Mouse (Mus musculus) lung, postnatal 0 days (tissue): Measurements from ENCODE around the gene Cadps. TPM values are rescaled to one million over a fixed set of nuclear protein-coding genes. Genes with fewer than 3 reads are reported as not detected.

Experiments used
- ATAC-seq: fragments of 200-750 bp; cut with Nextera tagmentation; 2 replicates; pipeline ENCODE4 v1.8.0; 2017; ENCODE audit warnings: moderate library complexity
- DNase-seq: peaks from one replicate; pipeline ENCODE4 v3.0.0-alpha.2; 2016; ENCODE audit warnings: low spot score
- H3K27ac ChIP-seq: fragments of 300-500 bp; sonication (generic); 2 replicates; pipeline ENCODE4 v1.5.1; 2014; ENCODE audit warnings: antibody characterized with exemption, mild to moderate bottlenecking, low read length, mixed read lengths
- H3K27me3 ChIP-seq: fragments of 300-500 bp; sonication (generic); replicated peaks from 2 replicates; pipeline ENCODE4 v1.6.1; 2014; ENCODE audit warnings: low read length, mixed read lengths; ENCODE audit not compliant: insufficient read depth
- H3K36me3 ChIP-seq: fragments of 300-500 bp; sonication (generic); 2 replicates; pipeline ENCODE4 v1.6.1; 2014; ENCODE audit warnings: low read length, mixed read lengths; ENCODE audit not compliant: insufficient read depth
- H3K4me1 ChIP-seq: fragments of 300-500 bp; sonication (generic); 2 replicates; pipeline ENCODE4 v1.6.1; 2014; ENCODE audit warnings: antibody characterized with exemption, low read depth, low read length, mixed read lengths; ENCODE audit not compliant: insufficient read depth
- H3K4me2 ChIP-seq: fragments of 300-500 bp; sonication (generic); replicated peaks from 2 replicates; pipeline ENCODE4 v1.6.1; 2014; ENCODE audit warnings: low read depth, mild to moderate bottlenecking, low read length, moderate library complexity, mixed read lengths
- H3K4me3 ChIP-seq: fragments of 300-500 bp; sonication (generic); 2 replicates; pipeline ENCODE4 v1.5.1; 2014; ENCODE audit warnings: low read depth, low read length
- H3K9ac ChIP-seq: fragments of 300-500 bp; sonication (generic); replicated peaks from 2 replicates; pipeline ENCODE4 v1.6.1; 2014; ENCODE audit warnings: low read depth, mild to moderate bottlenecking
- H3K9me3 ChIP-seq: fragments of 300-500 bp; sonication (generic); 2 replicates; pipeline ENCODE4 v1.6.1; 2016; ENCODE audit warnings: low read length, mixed read lengths
- CTCF ChIP-seq: IDR thresholded peaks from 2 replicates; pipeline ENCODE4 v1.5.1; 2016; ENCODE audit warnings: antibody characterized with exemption, mild to moderate bottlenecking
- EP300 ChIP-seq: IDR thresholded peaks from 2 replicates; pipeline ENCODE4 v1.6.1; 2016; ENCODE audit warnings: antibody characterized with exemption, mild to moderate bottlenecking, control low read depth
- WGBS: fragments of 180-500 bp; shearing (Covaris S2); extraction: QIAGEN DNeasy Blood & Tissue Kit; methylation state at CpG from one replicate; pipeline ENCODE4 v1.1.7; 2014; 5-methylcytosine and 5-hydroxymethylcytosine counted together
- polyA plus RNA-seq: library from polyadenylated mRNA; unstranded; fragments of >200 nt; fragmentation: Nextera tagmentation; extraction: Ambion mirVana; gene quantifications from 2 replicates; pipeline ENCODE4 v1.2.1, GENCODE M21; 2015

Cadps gene
- polyA plus RNA-seq, 1 experiment from 2014 or later: 0.16 TPM

GRCm38 (mm10) chr14:12507018-12507417 is 315.9 kb downstream of the Cadps start:
- H3K36me3 ChIP-seq: no peaks in the 10 kb centered on the region
- no peak for TF ChIP-seq CTCF
- no peak for TF ChIP-seq EP300
- 87% methylated on average over 7 of the region's 7 CpGs for WGBS
- no peak overlapping the region for H3K4me2 ChIP-seq
- H3K9ac ChIP-seq: no peak overlapping the region
- H3K9me3 ChIP-seq: no peaks in the 10 kb centered on the region
- ATAC-seq (no peak), DNase-seq (no peak)
- H3K4me1 ChIP-seq: no peaks in the 10 kb centered on the region
- H3K27me3 ChIP-seq: no peaks in the 10 kb centered on the region
- H3K27ac ChIP-seq: no peak overlapping the region
- H3K4me3 ChIP-seq: no peak overlapping the region

GRCm38 (mm10) chr14:12504191-12504947 is 318.5 kb downstream of the Cadps start:
- Histone ChIP-seq H3K27ac (no peak overlapping the region), H3K4me3 (no peak overlapping the region), H3K36me3 (no peaks in the 10 kb centered on the region), H3K4me1 (no peaks in the 10 kb centered on the region), H3K9me3 (no peaks in the 10 kb centered on the region), H3K27me3 (no peaks in the 10 kb centered on the region), H3K4me2 (no peak overlapping the region), H3K9ac (no peak overlapping the region)
- DNase-seq: no peak
- 77% methylated on average over 12 of the region's 12 CpGs for WGBS
- TF ChIP-seq EP300 (no peak), CTCF (no peak)
- ATAC-seq: no peak

GRCm38 (mm10) chr14:12462206-12462605 is 360.7 kb downstream of the Cadps start:
- WGBS: 66% methylated on average over 4 of the region's 4 CpGs
- H3K4me2 ChIP-seq: no peak overlapping the region
- ATAC-seq (no peak), DNase-seq (no peak)
- H3K27ac ChIP-seq: no peak overlapping the region
- no peaks in the 10 kb centered on the region for H3K4me1 ChIP-seq
- no peaks in the 10 kb centered on the region for H3K27me3 ChIP-seq
- no peak overlapping the region for H3K9ac ChIP-seq
- H3K4me3 ChIP-seq: no peak overlapping the region
- TF ChIP-seq CTCF: no peak
- TF ChIP-seq EP300: no peak
- H3K36me3 ChIP-seq: no peaks in the 10 kb centered on the region
- H3K9me3 ChIP-seq: no peaks in the 10 kb centered on the region

- Histone ChIP-seq H3K36me3 (no peaks in the 10 kb centered on the region), H3K27ac (no peak overlapping the region), H3K9me3 (no peaks in the 10 kb centered on the region), H3K4me2 (no peak overlapping the region), H3K4me3 (no peak overlapping the region), H3K27me3 (no peaks in the 10 kb centered on the region), H3K9ac (no peak overlapping the region), H3K4me1 (no peaks in the 10 kb centered on the region)
- no peak for TF ChIP-seq CTCF
- DNase-seq (no peak), ATAC-seq (no peak)
- WGBS: 53% methylated on average over 7 of the region's 7 CpGs
These were observed 363.2 kb downstream of the Cadps start for GRCm38 (mm10) chr14:12459700-12460099.

- Histone ChIP-seq H3K27ac (no peak overlapping the region), H3K27me3 (no peaks in the 10 kb centered on the region), H3K9me3 (no peaks in the 10 kb centered on the region), H3K36me3 (no peaks in the 10 kb centered on the region), H3K4me1 (no peaks in the 10 kb centered on the region), H3K4me3 (no peak overlapping the region), H3K9ac (no peak overlapping the region), H3K4me2 (no peak overlapping the region)
- ATAC-seq (no peak), DNase-seq (no peak)
- TF ChIP-seq EP300: no peak
- 59% methylated on average over 8 of the region's 8 CpGs for WGBS
These were observed 367.8 kb downstream of the Cadps start for GRCm38 (mm10) chr14:12455064-12455591.

- Histone ChIP-seq H3K27ac (no peak overlapping the region), H3K4me3 (no peak overlapping the region), H3K4me2 (no peak overlapping the region), H3K9ac (no peak overlapping the region), H3K36me3 (no peaks in the 10 kb centered on the region), H3K27me3 (no peaks in the 10 kb centered on the region), H3K9me3 (no peaks in the 10 kb centered on the region), H3K4me1 (no peaks in the 10 kb centered on the region)
- TF ChIP-seq CTCF (no peak), EP300 (no peak)
- ATAC-seq (no peak), DNase-seq (no peak)
- 68% methylated on average over 3 of the region's 3 CpGs for WGBS
These were observed 372.1 kb downstream of the Cadps start for GRCm38 (mm10) chr14:12450807-12451206.
